ENCODE assay signal across 9 mouse cellular contexts in the genomic region with DNA sequence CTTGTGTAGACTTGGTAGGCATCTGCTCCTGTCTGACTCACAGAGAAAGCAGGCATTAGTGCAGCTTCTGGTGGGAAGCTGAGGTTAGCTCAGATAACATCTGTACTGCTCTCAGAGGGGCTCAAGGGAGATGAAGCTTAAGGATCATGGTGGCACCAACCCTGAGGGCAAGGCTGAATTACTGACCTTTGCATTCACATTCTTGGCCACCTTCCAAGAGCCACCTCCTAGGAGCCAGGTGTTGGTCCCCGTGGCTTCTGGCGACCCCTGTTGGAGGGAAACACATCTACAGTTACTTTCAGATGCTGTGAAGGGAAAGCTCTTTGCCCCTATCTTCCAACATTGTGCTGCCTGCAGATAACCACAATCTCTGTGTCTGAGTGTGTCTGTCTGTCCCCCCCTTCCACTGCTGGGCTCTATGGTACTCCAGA. TPM values are rescaled to one million over a fixed set of nuclear protein-coding genes. Genes with fewer than 3 reads are reported as not detected.
A peak's percentile ranks its signal among the peaks of the same experiment; 100 is the strongest.
DNase-seq lines count a peak whose midpoint lies in the region; ATAC-seq and TF ChIP-seq lines count a peak whose summit lies in the region.
"Had no signal": no experiment of that assay in that cellular context is flagged by ENCODE, and none has a peak within 500 bp of the region (broad histone marks: within the 10 kb centered on the region; RNA-seq: fewer than 3 reads in every experiment).

No protein-coding gene starts in this region.

- 3% methylated on average over 2 of the region's 2 CpGs for WGBS in lung, postnatal 0 days

- ATAC-seq in lung, postnatal 0 days, result peak; percentile 75

- TF ChIP-seq CTCF in layer of hippocampus, adult 2 months (conservative IDR thresholded peaks at IDR 0.05), result peak; percentile 69
- peak; percentile 51 for TF ChIP-seq CTCF in cortical plate, adult 2 months (IDR thresholded peaks at IDR 0.05; ENCODE audit: extremely low read depth, insufficient read depth, low read length)
- peak; percentile 82 for TF ChIP-seq CTCF in lung, postnatal 0 days (IDR thresholded peaks at IDR 0.05)

- H3K4me1 ChIP-seq in cortical plate, adult 2 months (ENCODE audit: control insufficient read depth, insufficient read depth, low read length), result no peaks in the 10 kb centered on the region
- H3K4me1 ChIP-seq in lung, postnatal 0 days (ENCODE audit: insufficient read depth, low read depth, low read length), result peaks cover 7% of the 10 kb centered on the region; the same call in 1 of the 2 replicates

- DNase-seq in layer of hippocampus, adult 2 months (ENCODE audit: low spot score in 2 of 2), result no peak
- DNase-seq in layer of hippocampus, postnatal 36 days, result no peak
- peak; percentile 70 for DNase-seq in MN1 (ENCODE audit: low spot score)
- peak; percentile 91 for DNase-seq in kidney, adult 9 months
- peak; percentile 83 for DNase-seq in lung, postnatal 0 days (ENCODE audit: low spot score)
- peak; percentile 71 for DNase-seq in thymus, postnatal 4 days
- no peak for DNase-seq in layer of hippocampus, adult 9-10 months (ENCODE audit: low spot score)

- no peak for TF ChIP-seq EP300 in lung, postnatal 0 days (IDR thresholded peaks at IDR 0.05)

- no peak overlapping the region for H3K9ac ChIP-seq in lung, postnatal 0 days (replicated peaks; ENCODE audit: low read depth)

- no peak overlapping the region for H3K4me2 ChIP-seq in lung, postnatal 0 days (replicated peaks; ENCODE audit: low read depth, low read length)

- H3K27me3 ChIP-seq in lung, postnatal 0 days (replicated peaks; ENCODE audit: insufficient read depth, low read length), result no peaks in the 10 kb centered on the region

- H3K36me3 ChIP-seq in lung, postnatal 0 days (ENCODE audit: insufficient read depth, low read length), result no peaks in the 10 kb centered on the region

- H3K9me3 ChIP-seq in lung, postnatal 0 days (ENCODE audit: low read length), result no peaks in the 10 kb centered on the region

- H3K4me3 ChIP-seq in layer of hippocampus, adult 2 months, result no peak overlapping the region
- H3K4me3 ChIP-seq in cortical plate, adult 2 months (ENCODE audit: insufficient read depth, low read length), result no peak overlapping the region
- H3K4me3 ChIP-seq in lung, postnatal 0 days (ENCODE audit: low read depth, low read length), result no peak overlapping the region
- H3K4me3 ChIP-seq: erythroblast, embryonic 14.5 days had no signal

- no peak for TF ChIP-seq POLR2A in cortical plate, adult 2 months (IDR thresholded peaks at IDR 0.05; ENCODE audit: extremely low read depth, insufficient read depth, low read length)

- no peak overlapping the region for H3K27ac ChIP-seq in layer of hippocampus, adult 2 months
- H3K27ac ChIP-seq in cortical plate, adult 2 months (ENCODE audit: insufficient read depth, low read length), result no peak overlapping the region
- H3K27ac ChIP-seq in lung, postnatal 0 days (ENCODE audit: low read length), result no peak overlapping the region

RNA-seq across cellular contexts. Expression of a gene that starts 4.2 kb away (rescaled TPM):
- 1 to 10 TPM; 9.1 to 10.0 TPM for total RNA-seq in layer of hippocampus, adult 2 months (2021)
- total RNA-seq in layer of hippocampus, postnatal 36 days (2021), result 10 to 100 TPM in 1 of 2 experiments, 1 to 10 TPM in 1; 7.3 to 10.4 TPM
- 8.0 and 9.1 TPM in 2 replicates for polyA plus RNA-seq in cortical plate, adult 2 months (2012; rRNA removed)
- polyA plus RNA-seq in lung, postnatal 0 days (2015; fragmentation: Nextera tagmentation; extraction: Ambion mirVana), result 19.8 and 21.4 TPM in 2 replicates

RNA-seq across cellular contexts. Expression of a gene that starts 10.0 kb away (rescaled TPM):
- not detected for total RNA-seq in layer of hippocampus, adult 2 months (2021)
- total RNA-seq in layer of hippocampus, postnatal 36 days (2021), result not detected
- polyA plus RNA-seq in cortical plate, adult 2 months (2012; rRNA removed), result not detected in 2 replicates
- polyA plus RNA-seq in lung, postnatal 0 days (2015; fragmentation: Nextera tagmentation; extraction: Ambion mirVana), result 31.9 and 38.1 TPM in 2 replicates
- polyA plus RNA-seq: erythroblast, embryonic 14.5 days had no signal

RNA-seq across cellular contexts. Expression of a gene that starts 33.2 kb away (rescaled TPM):
- total RNA-seq in layer of hippocampus, adult 2 months (2021), result not detected
- not detected for total RNA-seq in layer of hippocampus, postnatal 36 days (2021)
- not detected in 2 replicates for polyA plus RNA-seq in cortical plate, adult 2 months (2012; rRNA removed)
- polyA plus RNA-seq in lung, postnatal 0 days (2015; fragmentation: Nextera tagmentation; extraction: Ambion mirVana), result not detected in 2 replicates
- polyA plus RNA-seq: erythroblast, embryonic 14.5 days had no signal

Comparison
In these comparisons a context has a peak if more than half of its experiments do, and no peak if none do; other contexts are left out.
1. DNase-seq: peak in MN1 (single experiment), kidney, adult 9 months (single experiment), lung, postnatal 0 days (single experiment) and thymus, postnatal 4 days (single experiment); none in layer of hippocampus, adult 2 months (0 of 2), layer of hippocampus, postnatal 36 days (0 of 2) and layer of hippocampus, adult 9-10 months (single experiment).
2. Peak in every context shown above with its lines, with median percentiles within 50 percentile points of each other: CTCF ChIP-seq.